Mouse (Mus musculus) left cerebral cortex, adult 2 months (tissue): ENCODE results near the gene Mdh1. TPM values are rescaled to one million over a fixed set of nuclear protein-coding genes. Genes with fewer than 3 reads are reported as not detected.

Source experiments
- DNase-seq, 2 experiments: peaks; one replicate each; pipeline ENCODE4 v3.0.0; 2021 to 2022; ENCODE audit warnings: low spot score in 2 of 2, mixed read lengths in 1 of 2; ENCODE audit errors: extremely low spot score in 1 of 2
- H3K27ac ChIP-seq: fragments of 200-600 bp; 2 replicates; pipeline ENCODE4 v1.8.1; 2022
- H3K4me3 ChIP-seq: fragments of 200-600 bp; 2 replicates; pipeline ENCODE4 v1.8.1; 2022
- CTCF ChIP-seq: fragments of 200-600 bp; IDR thresholded peaks from 2 replicates; pipeline ENCODE4 v1.8.1; 2022; ENCODE audit warnings: antibody characterized with exemption, mild to moderate bottlenecking, moderate library complexity
- intact Hi-C: fragments of 180-260 bp; cut with DNase I; formaldehyde crosslinking; loops from one replicate; pipeline ENCODE4 v1.15.1; 2025
- long read RNA-seq, 2 experiments: library from polyadenylated mRNA; stranded (forward); transcript quantifications; one replicate each; pipeline ENCODE4 v2.0.0; 2021; ENCODE audit warnings: borderline mapping rate in 2 of 2
- total RNA-seq, 2 experiments: library from RNA; stranded (reverse); gene quantifications; 2 replicates each; pipeline ENCODE4 v1.2.3; 2021

Mdh1 gene
- total RNA-seq: 100 to 1,000 TPM; 780 to 844 TPM
- long read RNA-seq, experiment 1, transcript Mdh1-201 (9 exons, 2,122 nt): major isoform, 464 of 505 reads
- long read RNA-seq, experiment 1, partial matches to known transcripts: 30 of 505 reads
- long read RNA-seq, experiment 1, other reads (novel, unspliced or antisense): 11 of 505 reads
- long read RNA-seq, experiment 2, transcript Mdh1-201 (9 exons, 2,122 nt): major isoform, 270 of 298 reads
- long read RNA-seq, experiment 2, partial matches to known transcripts: 12 of 298 reads
- long read RNA-seq, experiment 2, other reads (novel, unspliced or antisense): 16 of 298 reads

GRCm38 (mm10) chr11:21571700-21572381, at the start of gene Mdh1, which contains the start of gene Wdpcp:
TSS of gene Mdh1 (minus strand) at chr11:21572367.
TSS of gene Wdpcp (plus strand) at chr11:21572235.
- peak; percentile 45 for TF ChIP-seq CTCF
- Histone ChIP-seq H3K27ac (peak within 1 kb of the TSS; percentile 89), H3K4me3 (peak within 1 kb of the TSS; percentile 76)
- DNase-seq: peak; percentile 93 to 96
- intact Hi-C loops: loop anchor here (5.0 kb wide), 1 partner anchor 200 kb away; the partner anchor contains the start of gene Ugp2

- DNase-seq: no peak
- intact Hi-C loops: no loop called here
- no peak overlapping the region for H3K27ac ChIP-seq
- no peak overlapping the region for H3K4me3 ChIP-seq
- peak; percentile 53 for TF ChIP-seq CTCF
Measured at GRCm38 (mm10) chr11:21615915-21616314, 43.7 kb upstream of the Mdh1 start.

- no peak overlapping the region for H3K27ac ChIP-seq
- intact Hi-C loops: no loop called here
- no peak overlapping the region for H3K4me3 ChIP-seq
- DNase-seq: no peak
- TF ChIP-seq CTCF: no peak
Measured at GRCm38 (mm10) chr11:21602497-21602896, 30.3 kb upstream of the Mdh1 start.

- no peak for DNase-seq
- TF ChIP-seq CTCF: no peak
- intact Hi-C loops: no loop called here
- Histone ChIP-seq H3K27ac (no peak overlapping the region), H3K4me3 (no peak overlapping the region)
Measured at GRCm38 (mm10) chr11:21583286-21583685, 11.1 kb upstream of the Mdh1 start.

GRCm38 (mm10) chr11:21581472-21581871, 9.3 kb upstream of the Mdh1 start:
- intact Hi-C loops: no loop called here
- no peak for TF ChIP-seq CTCF
- no peak for DNase-seq

GRCm38 (mm10) chr11:21570973-21571372, 1.2 kb downstream of the Mdh1 start:
- intact Hi-C loops: loop anchor here (5.0 kb wide), 1 partner anchor 199 kb away; the partner anchor contains the start of gene Ugp2
- H3K4me3 ChIP-seq: peak overlapping the region; percentile 76

More at GRCm38 (mm10) chr11:21581472-21581871, 9.3 kb upstream of the Mdh1 start:
- H3K27ac ChIP-seq: no peak overlapping the region
- H3K4me3 ChIP-seq: no peak overlapping the region

GRCm38 (mm10) chr11:21570109-21570474, 2.1 kb downstream of the Mdh1 start:
- TF ChIP-seq CTCF: no peak
- DNase-seq: no peak
- Histone ChIP-seq H3K4me3 (peak overlapping the region; percentile 76), H3K27ac (peak overlapping the region; percentile 89)
- intact Hi-C loops: loop anchor here (5.0 kb wide), 1 partner anchor 198 kb away; the partner anchor contains the start of gene Ugp2

More at GRCm38 (mm10) chr11:21570973-21571372, 1.2 kb downstream of the Mdh1 start:
- no peak for TF ChIP-seq CTCF
- peak overlapping the region; percentile 89 for H3K27ac ChIP-seq
- peak; percentile 32 to 49 for DNase-seq

- peak; percentile 23 to 57 for DNase-seq
- Histone ChIP-seq H3K27ac (peak overlapping the region; percentile 89; the same call in 1 of the 2 replicates), H3K4me3 (peak overlapping the region; percentile 76)
- intact Hi-C loops: loop anchor here (5.0 to 10.0 kb wide), 2 partner anchors 197 to 235 kb away; partner anchors contain the start of gene Ugp2
- TF ChIP-seq CTCF: no peak; the same call in 1 of the 2 replicates
Measured at GRCm38 (mm10) chr11:21569456-21570108, 2.6 kb downstream of the Mdh1 start.

- H3K4me3 ChIP-seq: peak overlapping the region; percentile 76
- no peak for DNase-seq
- intact Hi-C loops: loop anchor here (10.0 kb wide), 1 partner anchor 234 kb away; no protein-coding TSS in a partner anchor
- no peak for TF ChIP-seq CTCF
- H3K27ac ChIP-seq: 0 out of 2 replicates have a peak overlapping the region, but pooled peaks have one; percentile 33
Measured at GRCm38 (mm10) chr11:21569002-21569401, 3.2 kb downstream of the Mdh1 start.

- no peak overlapping the region; the same call in 1 of the 2 replicates for H3K4me3 ChIP-seq
- intact Hi-C loops: loop anchor here (10.0 kb wide), 1 partner anchor 233 kb away; no protein-coding TSS in a partner anchor
- H3K27ac ChIP-seq: peak overlapping the region; percentile 34; the same call in 1 of the 2 replicates
- no peak for TF ChIP-seq CTCF
- DNase-seq: no peak
Measured at GRCm38 (mm10) chr11:21567733-21568132, 4.4 kb downstream of the Mdh1 start.

- no peak for TF ChIP-seq CTCF
- no peak for DNase-seq
- Histone ChIP-seq H3K4me3 (no peak overlapping the region; the same call in 1 of the 2 replicates), H3K27ac (no peak overlapping the region)
- intact Hi-C loops: loop anchor here (10.0 kb wide), 1 partner anchor 232 kb away; no protein-coding TSS in a partner anchor
Measured at GRCm38 (mm10) chr11:21566934-21567333, 5.2 kb downstream of the Mdh1 start.
